Mouse (Mus musculus) layer of hippocampus, adult 11-12 months (tissue): ENCODE data around the gene Vmn2r98.
"Not testable (repeated sequence)": the region's sequence is repeated elsewhere in the genome, so short reads cannot be mapped to it uniquely, and the experiment has no call there.

Experiments used
- DNase-seq: peaks from one replicate; pipeline ENCODE4 v3.0.0; 2022; ENCODE audit warnings: low spot score

The Vmn2r98 gene

DNA sequence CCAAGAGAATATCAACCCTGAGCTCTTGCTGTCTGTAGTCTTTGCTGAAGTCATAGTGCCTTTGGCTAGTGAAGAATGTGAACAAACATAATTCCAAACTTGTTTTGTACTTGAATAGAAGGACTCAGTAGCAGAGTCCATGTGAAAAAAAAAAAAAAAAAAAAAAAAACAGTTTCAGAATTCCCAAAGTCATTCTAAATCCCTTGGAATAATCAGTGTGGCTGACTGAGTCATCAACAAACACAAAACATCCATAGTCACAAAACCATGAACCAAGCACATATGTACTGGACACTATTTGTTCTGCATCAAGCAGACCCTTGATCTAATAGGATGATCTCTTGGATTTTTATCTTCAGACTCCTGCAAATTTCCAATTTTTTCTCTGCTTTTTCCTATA is at the start of gene Vmn2r98:
Gene Vmn2r98 (plus strand): TSS at position 301 of the 400 bp plus-strand sequence.
- DNase-seq = not testable (repeated sequence)

DNA sequence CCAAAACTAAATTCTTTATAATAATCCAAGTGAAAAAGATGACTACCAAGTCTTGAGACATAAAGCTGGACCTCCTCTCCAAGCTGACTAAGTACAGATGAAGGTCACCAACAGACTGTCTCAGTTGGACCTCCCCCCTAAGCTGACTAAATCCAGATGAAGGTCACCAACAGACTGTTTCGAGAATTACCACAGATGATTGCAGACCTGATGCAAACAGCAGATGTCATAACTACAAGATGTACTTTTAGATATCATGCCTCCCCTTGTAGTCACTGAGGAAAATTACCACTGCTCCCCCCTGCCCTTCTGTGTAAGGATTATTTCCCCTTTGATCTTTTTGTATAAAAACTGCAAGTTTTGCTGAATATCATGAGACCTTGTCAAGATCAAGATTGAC is 21.8 kb upstream of the Vmn2r98 start:
- DNase-seq = not testable (repeated sequence)

DNA sequence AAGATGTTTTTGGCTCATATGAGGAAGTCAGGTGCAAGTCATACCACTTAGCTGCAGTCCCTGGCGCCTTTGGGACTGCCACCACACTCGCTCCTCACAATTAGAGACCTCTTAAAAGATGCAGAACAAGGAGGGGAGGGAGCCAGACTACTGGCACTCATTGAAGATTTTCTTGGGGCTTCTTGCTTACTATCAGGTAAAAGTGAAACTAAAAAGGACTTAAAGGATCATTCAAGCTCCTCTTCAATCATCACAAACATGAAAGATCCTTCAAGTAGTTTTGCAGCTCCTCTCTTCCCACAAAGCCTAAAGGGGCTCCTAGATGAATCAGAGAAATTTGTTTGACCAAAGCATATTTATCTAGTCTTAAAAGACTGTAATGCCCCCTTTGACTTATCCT is 21.3 kb upstream of the Vmn2r98 start:
- DNase-seq = no peak

GRCm38 (mm10) chr17:19032721-19033120 is 20.5 kb upstream of the Vmn2r98 start:
- DNase-seq = no peak
